Mouse (Mus musculus) liver, embryonic 18 days (tissue): ENCODE measurements around the gene Zfp157. TPM values are rescaled to one million over a fixed set of nuclear protein-coding genes. Genes with fewer than 3 reads are reported as not detected.

Experiments
- polyA plus RNA-seq: library from polyadenylated mRNA; depleted of rRNA; stranded (reverse); fragments of >200 nt; gene quantifications from 2 replicates; pipeline ENCODE4 v1.2.3, GENCODE M21; 2012; rRNA removed

The Zfp157 gene
- 2.7 TPM in 2 replicates for polyA plus RNA-seq

GRCm38 (mm10) chr5:138441286-138442194, at the start of gene Zfp157:
TSS of gene Zfp157 (plus strand) at chr5:138441468.

Other genes starting within 250 kb of the Zfp157 start
- gene Mblac1, start 247.2 kb upstream of the Zfp157 start, polyA plus RNA-seq: 1.7 and 1.8 TPM in 2 replicates
- 0.12 and 0.16 TPM in 2 replicates for gene Nxpe5, start 215.6 kb upstream of the Zfp157 start, polyA plus RNA-seq
- 59.3 and 63.4 TPM in 2 replicates for gene Lamtor4, start 186.0 kb upstream of the Zfp157 start, polyA plus RNA-seq
- 20.7 and 25.8 TPM in 2 replicates for gene BC037034, start 177.4 kb upstream of the Zfp157 start, polyA plus RNA-seq
- gene Gal3st4, start 168.6 kb upstream of the Zfp157 start, polyA plus RNA-seq: 0.02 TPM in 2 replicates
- gene Gm43720, start 161.5 kb upstream of the Zfp157 start, polyA plus RNA-seq: not detected in 2 replicates
- gene Gpc2, start 161.5 kb upstream of the Zfp157 start, polyA plus RNA-seq: 1.5 and 2.1 TPM in 2 replicates
- 1.8 and 2.9 TPM in 2 replicates for gene Stag3, start 161.2 kb upstream of the Zfp157 start, polyA plus RNA-seq
- 0.51 and 0.54 TPM in 2 replicates for gene Pvrig, start 99.5 kb upstream of the Zfp157 start, polyA plus RNA-seq
- gene 1700123K08Rik, start 123.2 kb downstream of the Zfp157 start, polyA plus RNA-seq: not detected in 2 replicates
- 5.3 and 5.7 TPM in 2 replicates for gene Zfp68, start 178.3 kb downstream of the Zfp157 start, polyA plus RNA-seq
- 2.3 and 2.4 TPM in 2 replicates for gene A430033K04Rik, start 181.4 kb downstream of the Zfp157 start, polyA plus RNA-seq